Mouse (Mus musculus): ENCODE data around the gene Ell. TPM values are rescaled to one million over a fixed set of nuclear protein-coding genes. Genes with fewer than 3 reads are reported as not detected.

Gene Ell
- total RNA-seq, 4 experiments from 2014 or later = 9.3 to 12.4 (median 10.6) TPM

DNA sequence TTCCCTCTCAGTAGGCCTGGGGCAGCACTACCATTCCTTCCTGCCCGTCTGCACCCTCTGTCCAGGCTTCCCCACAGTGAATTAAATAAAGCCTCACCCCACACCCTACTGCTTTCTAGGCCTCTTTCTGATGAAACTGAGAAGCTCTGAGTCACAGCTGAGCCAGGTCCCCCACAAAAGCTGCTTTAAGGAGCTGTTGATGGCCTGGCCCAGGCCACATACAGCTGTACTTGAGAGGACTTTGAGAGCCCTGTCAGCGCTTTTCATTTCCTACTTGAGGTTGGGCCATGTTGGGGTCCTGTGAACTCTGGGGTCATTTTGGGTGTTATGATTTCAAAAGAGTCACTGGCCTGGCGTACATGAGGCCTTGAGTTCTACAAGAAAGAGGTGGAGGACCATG is 4.0 kb upstream of the Ell start:
- DNase-seq (ENCODE audit: low spot score) = no peak

DNA sequence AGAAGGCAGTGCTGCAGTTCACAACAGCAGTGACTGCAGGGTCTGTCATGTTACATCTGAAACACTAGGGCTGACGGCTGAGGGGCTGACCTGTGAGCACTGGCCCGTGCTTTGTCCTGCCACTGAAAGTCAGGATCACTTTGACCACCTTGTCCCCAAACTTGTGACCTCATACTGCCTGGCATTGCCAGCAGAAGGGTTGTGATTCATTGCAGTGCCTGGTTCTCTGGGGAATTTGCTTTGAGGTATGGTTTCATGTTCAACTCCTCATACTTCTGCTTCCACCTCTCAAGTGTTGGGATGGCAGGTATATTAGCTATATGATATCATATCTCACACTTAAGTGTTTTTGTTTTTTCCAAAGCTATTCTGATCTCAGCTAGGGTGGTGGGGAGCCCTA is 3.6 kb upstream of the Ell start:
- no peak for DNase-seq (ENCODE audit: low spot score)

DNA sequence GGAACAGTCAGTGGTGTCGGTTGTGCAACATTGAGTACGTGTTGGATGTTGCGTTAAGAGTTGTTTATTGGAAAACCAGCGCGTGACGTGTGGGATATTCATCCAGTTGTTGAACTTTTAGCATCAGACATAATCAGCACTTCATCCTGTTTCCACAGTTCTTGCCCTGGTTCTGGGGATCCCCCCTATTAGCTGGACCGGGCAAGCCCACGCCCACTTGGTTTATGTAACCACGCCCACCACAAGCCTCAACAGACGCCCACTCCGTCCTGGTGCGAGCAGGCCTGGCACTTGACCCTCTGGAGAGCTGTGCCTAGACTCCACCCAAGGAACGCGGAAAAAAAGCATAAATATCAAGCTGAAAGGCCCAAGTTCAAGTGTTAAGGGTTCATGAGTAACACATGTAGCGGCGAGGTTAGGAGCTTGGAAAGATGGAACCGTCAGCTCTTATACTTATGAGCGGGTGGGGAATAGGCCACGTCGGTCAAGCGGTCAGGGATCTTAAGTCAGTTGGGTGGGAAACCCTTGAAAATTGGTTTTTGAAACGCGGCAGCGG is 1.2 kb upstream of the Ell start:
- peak; percentile 73 for DNase-seq (ENCODE audit: low spot score)

DNA sequence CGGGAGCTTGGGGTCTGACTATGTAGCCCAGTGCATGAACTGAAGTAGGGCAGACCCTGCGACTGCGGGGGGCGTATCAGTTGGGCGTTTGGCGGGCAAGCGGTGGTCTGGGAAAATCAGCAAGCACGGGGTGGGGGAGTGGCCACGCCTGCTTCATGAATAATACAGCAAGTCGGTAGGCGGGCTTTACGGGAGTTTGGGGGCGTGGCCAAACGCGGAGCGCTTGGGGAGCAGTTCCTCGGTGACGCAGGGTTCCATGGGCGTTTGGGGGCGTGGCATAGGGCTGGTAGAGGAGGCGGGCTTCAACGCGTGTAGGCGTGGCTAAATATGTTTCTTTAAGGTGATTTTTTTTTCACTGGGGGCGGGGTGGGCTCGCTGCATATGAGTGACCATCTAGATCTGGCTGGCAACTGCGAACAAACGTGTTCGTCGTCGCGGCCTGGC is 602 bp upstream of the Ell start:
- peak; percentile 99 for DNase-seq (ENCODE audit: low spot score)

DNA sequence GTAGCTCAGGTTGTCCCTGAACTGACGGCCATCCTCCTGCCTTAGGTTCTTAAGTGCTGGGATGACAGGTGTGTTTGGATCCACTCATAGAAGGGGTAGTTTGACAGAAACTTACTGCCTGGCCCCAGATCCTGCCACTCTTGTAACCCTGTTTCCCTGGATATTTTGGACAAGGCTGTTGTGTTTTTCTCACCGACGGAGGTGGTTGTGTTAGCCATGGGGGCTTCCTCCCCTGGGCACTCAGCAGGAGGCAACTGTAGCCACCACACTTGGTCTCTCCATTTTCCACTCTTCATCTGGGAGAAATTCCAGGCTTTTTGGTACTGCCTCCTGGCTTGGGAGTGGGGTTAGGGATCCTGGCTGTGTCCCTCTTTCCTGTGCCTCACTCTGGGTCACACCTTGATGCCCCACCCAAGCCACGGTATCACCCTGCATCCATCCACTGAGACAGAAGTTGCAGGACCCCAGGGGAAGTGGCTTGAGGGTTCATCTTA is 803 bp downstream of the Ell start:
- no peak for DNase-seq (ENCODE audit: low spot score)

DNA sequence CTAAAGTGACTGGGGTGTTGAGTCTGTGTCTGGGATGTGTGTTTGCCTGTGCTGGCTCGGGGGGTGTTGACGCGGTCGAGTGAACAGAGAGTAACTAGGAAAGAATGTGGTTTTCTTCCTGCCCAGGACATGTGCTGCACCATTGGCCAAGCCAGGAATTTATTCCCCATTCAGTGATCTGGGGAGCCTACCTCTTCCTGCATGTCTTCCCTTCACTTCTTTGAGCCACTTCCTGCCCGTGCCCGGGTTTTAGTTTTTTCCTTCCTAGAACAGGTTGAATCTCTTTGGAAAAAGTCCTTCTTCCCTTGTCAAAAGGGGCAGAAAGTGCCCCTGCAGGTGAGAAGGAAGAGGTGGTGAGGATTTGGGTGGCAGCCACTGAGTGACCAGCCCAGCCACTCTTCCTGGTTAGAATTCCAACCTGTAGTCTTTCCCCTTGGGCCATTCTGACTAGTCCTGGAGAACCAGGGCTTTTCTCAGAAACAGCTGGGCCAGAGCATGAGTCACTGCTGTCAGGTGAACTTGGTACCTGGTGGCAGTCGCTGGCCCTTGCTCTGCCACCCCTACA is 1.3 kb downstream of the Ell start:
- peak; percentile 30 for DNase-seq (ENCODE audit: low spot score)

DNA sequence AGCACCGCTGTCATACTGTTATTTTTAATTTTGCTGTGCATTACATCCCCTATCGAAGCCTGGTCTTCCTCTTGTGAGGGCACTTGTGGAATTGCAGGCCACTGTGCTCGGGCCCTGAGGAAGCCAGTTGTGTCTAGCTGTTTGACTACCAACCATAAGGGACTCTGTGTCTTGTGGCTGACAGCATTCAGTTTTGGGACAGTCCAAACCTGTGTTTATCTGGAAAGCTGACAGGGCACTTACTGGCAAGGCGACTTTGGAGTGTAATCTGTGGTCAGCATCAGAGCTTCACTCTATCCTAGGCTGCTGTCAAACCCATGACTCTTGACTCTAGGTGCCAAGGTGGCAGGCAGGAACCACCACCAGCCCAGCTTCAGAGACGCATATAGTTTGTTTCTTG is 1.8 kb downstream of the Ell start:
- DNase-seq (ENCODE audit: low spot score) = no peak

DNA sequence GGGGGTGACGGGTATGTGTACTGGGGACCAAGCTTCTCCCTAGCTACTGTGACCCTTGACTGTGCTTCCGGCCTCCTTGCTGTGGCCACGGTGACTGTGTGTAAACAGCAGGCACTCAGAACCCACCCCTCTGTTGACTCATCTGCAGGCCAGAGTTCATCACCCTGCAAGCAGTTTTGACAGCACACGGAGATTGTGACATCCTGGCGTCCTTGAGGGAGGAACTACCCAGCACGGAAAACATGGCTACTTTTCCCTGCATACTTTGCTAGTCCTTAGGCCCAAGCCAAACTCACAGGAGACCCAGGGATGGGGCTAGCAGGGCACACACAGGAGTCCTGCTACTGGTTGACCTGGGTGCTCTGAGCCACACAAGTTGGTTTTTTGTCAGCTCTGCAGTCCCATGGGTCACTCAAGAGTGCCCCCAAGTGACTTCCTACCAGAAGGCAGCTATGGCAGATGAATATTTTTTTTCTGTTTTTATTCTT is 5.0 kb downstream of the Ell start:
- DNase-seq (ENCODE audit: low spot score) = peak; percentile 40

DNA sequence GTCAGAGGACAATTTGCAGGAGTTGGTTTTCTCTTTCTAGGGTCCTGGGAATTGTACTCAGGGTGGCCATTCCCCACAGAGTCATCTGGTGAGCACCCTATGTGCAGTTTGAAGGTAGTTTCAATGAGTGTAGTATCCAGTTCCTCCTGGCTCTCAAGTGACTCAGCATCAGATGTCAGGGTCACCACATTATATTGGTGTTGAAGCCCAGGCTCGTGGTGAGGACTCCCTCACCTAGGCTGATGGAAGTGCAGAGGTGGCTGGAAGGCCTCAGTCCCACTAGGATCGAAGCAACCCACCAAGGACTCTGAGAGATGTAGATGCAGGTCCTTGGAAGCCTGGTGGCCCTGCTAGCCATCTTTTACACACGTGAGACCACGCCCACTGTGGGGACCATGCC is 7.2 kb downstream of the Ell start:
- no peak for DNase-seq (ENCODE audit: low spot score)

DNA sequence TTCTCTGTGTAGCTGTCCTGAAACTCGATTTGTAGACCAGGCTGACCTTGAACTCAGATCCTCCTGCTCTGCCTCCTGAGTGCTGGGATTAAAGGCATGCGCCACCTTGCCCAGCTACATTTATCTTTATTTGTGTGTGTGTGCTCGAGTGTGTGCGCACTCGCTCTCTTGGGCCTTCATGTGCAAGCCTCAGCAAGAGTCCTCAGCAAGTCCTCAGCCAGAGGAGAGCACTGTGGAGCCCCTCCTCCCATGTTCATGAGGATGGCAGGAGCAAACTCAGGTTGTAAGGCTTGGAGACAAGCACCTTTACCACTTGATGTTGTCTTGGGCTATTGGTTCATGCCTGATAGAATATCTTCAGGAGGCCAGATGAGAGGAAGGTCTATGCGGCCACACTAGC is 8.5 kb downstream of the Ell start:
- no peak for DNase-seq (ENCODE audit: low spot score)

DNA sequence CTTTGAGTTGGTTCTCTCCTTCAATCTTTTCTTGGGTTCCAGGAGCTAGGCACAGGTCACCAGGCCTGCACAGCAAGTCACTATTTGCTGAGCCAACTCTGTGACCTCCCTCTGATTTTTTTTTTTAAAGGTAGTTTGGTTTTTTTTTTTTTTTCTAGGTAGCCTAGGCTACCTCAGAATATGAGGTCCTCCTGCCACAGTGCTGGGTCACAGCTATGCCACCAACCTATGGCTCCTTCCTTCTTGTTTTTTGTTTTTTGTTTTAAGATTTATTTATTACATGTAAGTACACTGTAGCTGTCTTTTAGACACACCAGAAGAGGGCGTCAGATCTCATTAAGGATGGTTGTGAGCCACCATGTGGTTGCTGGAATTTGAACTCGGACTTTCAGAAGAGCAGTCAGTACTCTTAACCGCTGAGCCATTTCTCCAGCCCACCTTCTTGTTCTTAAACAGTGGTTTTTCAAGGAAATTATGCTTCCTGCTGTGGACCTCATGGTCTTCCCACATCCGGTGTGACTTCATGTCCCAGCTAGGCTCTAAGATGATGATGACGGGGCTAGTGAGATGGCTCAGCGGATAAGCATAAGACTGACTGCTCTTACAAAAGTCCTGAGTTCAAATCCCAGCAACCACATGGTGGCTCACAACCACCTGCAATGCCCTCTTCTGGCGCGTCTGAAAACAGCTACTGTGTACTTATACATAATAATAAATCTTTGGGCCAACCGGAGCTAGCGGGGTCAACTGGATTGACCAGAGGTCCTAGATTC is 10.3 kb downstream of the Ell start:
- no peak for DNase-seq (ENCODE audit: low spot score)

DNA sequence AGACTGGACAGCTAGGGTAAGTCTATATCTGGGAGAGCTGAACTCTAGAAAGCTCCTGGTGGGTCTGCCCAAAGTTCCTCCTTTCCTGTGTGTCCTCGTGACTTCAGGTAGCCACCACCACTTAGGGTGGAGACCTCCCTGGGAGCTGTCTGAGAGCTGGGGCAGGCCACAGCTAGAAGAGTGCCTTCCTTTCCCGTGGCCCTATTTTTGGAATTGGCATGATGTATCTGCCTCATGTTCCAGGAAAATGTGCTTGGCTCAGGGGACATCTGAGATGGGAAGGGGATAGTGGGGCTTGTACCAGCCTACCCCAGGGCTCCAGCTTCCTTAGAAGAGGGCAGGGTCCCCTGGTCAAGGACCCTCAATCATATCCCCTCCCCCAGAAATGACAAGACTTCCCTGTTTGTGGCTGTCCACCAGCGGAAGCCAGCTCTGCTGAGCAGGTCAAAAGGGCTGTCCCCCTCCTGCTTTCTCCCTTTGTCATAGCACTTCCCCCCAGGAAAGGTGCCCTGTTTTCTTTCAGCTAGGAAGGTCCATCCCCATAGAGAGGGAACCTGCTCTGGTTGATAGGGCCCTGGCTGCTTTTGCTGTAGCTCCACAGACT is 12.4 kb downstream of the Ell start:
- DNase-seq (ENCODE audit: low spot score) = peak; percentile 53

DNA sequence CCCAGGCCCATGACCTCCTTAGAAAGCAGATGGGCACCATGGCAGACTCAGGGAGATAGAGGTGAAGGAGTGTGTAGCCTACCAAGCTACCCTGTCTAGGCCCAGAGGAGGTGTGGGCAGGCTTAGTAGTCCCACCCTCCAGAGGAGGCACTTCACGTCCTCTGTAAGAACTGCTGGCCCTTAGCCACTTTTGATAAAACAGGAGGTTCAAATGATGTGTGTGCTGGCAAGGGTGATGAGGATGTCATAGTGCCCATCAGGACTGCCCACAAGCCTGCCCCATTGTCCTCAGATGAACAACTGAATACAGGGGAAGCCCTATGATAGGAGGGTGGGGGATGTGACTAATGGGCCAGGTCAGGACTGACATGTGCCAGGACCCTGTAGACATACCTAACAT is 13.6 kb downstream of the Ell start:
- peak; percentile 48 for DNase-seq (ENCODE audit: low spot score)

DNA sequence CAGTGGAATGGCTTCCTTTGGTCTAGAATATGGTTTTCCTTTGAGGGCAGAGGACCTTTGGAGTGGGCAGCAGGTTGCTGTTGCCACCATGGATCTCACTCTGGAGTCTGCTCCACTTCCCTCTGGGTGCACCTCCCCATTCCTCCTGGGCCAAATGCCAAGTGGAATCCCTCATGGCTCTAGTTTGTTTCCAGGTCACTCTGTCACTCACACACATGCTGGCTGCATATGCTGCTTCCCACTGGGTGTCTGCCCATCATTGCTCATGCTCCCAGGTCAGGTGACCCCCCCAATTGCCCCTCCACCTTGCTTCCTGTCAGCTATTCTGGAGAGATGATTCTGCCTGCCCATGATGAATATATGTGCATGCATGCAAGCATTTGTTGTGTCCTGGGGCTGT is 14.5 kb downstream of the Ell start:
- DNase-seq (ENCODE audit: low spot score) = peak; percentile 74

DNA sequence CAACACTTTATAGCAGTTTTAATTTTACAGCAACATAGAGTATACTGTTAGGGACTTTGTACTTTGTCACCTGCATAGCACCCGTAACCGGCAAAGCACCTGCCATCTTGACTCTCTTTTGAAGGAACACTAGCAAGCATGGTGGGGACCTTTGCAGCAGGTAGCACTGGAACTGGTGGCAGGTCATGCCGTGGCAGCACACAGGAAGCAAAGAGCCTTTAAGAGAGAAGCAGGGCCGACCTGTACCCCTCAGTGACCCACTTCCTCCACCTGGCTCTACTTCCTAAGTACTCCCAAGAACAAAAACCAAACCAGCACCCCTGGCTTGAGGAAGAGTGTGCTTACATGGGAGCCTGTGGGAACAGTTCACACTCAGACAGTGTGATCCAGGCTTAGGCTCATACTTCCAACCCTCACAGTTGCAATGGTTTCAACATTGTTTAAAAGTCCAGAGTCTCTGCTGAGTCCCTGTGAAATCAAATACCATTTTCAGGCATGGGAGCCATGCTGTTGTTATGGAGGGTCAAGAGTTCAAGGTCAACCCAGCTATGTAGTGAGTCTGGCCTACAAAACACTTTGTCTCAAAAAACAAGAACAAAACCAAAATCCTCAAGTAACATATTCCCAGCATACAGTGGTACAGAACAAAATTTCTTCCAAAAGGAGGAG is 16.0 kb downstream of the Ell start:
- DNase-seq (ENCODE audit: low spot score) = no peak

DNA sequence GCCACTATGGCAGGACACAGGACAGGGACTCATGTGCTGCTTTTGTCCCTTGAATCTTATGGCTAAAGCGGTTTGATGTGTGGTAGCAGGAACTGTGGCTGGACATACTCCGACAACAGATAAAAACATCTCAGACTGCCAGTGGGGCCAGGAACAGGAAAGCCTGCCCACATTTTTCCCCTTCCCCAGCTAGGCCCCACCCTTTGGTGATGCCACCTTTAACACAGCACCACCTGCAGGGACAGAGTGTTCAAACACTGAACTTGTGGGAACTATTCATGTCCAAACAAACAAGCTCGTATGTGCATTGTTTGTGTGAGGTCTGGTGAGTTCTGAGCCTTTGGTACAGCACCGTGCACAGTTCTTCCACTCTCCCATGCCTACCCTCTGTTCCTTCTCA is 19.1 kb downstream of the Ell start:
- DNase-seq (ENCODE audit: low spot score) = no peak

DNA sequence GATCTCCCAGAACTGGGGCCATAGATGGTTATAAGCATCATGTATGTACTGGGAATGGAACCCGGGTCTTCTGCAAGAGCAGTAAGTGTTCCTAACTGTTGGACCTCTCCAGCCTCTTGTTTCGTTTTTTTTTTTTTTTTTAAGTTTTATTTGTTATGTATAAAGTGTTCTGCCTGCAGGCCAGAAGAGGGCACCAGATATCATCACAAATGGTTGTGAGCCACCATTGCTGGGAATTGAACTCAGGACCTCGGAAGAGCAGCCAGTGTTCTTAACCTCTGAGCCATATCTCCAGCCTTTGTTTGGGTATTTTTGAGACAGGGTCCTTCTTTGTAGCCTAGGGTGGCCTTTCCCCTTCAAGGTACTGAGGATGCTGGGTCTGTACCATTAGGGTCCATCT is 19.7 kb downstream of the Ell start:
- DNase-seq (ENCODE audit: low spot score) = no peak

DNA sequence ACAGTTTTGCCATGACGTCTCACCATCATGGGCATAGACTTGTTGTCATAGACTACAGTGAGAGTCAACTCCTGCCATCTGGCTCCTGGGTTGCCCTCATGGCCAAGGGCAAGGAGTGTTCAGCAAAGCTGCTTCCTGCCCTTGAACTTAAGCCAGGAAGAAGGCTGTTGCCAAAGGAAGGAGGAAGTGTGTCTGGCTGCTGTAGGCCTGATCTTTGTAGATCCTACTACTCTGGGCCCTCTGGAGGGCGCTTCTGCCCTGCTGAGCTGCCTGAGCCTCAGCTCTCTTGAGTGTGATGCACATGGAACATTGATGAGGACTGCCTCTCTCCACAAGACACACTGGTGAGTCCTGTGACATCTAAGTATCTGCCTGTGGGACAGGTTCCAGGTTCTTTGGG is 20.8 kb downstream of the Ell start:
- peak; percentile 74 for DNase-seq (ENCODE audit: low spot score)

DNA sequence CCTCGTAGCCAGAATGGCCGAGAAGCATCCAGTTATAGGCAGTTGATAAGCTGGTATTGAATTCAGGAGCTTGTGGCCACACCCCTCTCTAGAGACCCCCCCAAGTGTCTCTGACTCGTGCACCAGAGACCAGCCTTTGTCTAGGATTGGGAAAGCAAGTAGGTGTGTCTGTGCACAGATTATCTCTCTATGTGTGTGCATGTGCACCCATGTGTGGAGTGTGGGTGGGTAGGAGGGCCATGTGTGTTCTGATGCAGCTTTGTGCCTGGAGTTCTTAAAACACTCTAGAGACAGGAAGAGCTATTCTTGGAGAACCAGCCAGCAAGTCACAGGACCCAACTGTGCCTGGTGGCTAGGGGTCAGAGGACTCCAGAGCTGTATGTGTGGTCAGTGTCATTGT is 21.3 kb downstream of the Ell start:
- no peak for DNase-seq (ENCODE audit: low spot score)

DNA sequence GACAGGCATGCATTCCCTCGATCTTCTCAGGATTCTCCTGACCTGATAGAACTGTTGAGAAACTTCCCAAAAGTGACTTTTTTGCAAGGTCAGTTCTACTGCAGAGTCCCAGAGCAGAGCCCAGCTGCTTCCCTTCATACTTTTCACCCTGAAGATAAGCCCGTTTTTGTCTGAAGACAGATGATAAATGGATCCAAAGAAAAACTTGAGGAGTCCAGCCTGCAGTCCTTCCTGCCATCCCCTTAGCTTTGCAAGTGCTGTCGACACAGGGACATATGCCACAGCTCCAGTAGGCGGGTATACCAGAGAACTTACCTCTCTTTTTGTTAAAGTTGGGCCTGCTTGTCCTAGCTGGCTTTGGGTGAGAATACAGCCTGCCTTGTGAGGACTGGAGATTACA is 22.1 kb downstream of the Ell start:
- no peak for DNase-seq (ENCODE audit: low spot score)

DNA sequence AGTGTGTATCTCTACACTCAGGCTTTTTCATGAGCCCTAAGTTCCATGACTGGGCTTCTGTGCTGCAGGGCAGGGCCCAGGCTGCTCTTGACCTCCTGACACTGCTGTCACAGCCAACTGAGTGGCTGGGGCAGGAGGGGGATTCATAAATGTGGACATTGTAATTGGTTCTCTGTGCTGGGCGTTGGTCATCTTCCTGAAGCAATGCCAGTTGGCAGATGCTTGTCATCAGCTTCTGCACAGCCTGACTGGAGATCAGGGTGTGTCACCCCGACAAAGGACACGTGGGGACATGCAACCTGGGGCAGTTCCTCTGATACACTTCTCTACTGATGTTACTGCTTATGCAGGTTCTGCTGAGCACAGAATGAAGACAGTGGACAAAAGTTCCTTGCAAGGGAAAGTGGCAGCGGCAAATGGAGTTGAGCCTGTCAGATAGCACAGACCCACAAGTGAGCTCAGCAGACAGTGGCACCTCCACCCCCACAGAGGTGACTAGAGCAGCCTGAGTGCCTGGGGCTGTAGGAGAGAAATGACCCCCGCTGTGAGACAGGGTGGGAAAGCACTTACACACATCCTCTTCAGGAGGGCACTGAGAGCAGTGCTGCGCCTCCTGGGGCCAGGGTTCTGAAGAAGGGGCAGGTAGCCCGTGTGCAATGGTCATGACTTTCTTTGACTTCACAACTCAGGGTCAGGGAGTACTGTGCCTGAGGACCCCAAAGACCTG is 22.7 kb downstream of the Ell start:
- peak; percentile 81 for DNase-seq (ENCODE audit: low spot score)

Measured in heart, adult 8-10 months (tissue).